8 mouse cellular contexts compared by ENCODE assay signal in the genomic region with DNA sequence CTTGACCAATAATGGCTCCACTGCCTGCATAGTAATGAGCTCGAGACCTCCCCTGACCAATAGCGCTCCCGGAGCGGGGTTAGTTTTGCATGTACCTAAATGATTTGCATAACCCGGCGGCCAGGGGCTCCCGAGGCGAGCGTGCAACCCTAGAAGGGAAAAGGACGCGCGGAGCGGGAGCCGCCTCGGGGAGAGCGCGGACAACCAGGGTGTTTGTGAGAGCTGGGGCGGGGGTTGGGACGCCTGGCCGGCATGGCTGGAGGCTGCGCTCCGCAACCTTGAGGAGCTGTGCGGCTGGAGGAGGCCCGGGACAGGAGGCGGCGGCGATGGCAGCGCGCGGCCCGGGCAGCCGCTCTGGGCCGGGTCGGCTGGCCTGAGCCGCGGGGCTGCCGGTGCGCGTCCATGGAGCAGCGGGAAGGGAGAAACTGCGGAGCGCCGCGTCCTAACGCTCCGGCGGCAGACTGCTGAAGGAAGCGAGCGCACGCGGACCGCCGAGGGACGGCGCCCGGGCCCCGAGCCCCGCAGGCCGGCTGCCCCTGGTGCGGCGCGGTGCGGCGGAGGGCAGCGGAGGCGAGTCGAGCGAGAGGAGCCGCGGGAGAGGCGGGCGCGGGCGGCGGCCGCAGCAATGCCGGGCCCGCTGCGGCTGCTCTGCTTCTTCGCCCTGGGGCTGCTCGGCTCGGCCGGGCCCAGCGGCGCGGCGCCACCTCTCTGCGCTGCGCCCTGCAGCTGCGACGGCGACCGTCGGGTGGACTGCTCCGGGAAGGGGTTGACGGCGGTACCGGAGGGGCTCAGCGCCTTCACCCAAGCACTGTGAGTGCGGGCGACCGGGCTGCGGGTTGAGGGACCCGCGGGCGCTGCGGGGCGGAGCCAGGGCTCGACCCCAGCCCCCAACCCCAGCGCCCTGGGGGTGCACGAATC. TPM values are rescaled to one million over a fixed set of nuclear protein-coding genes. Genes with fewer than 3 reads are reported as not detected.
DNase-seq lines count a peak whose midpoint lies in the region; ATAC-seq and TF ChIP-seq lines count a peak whose summit lies in the region.

TSS of gene Lgr4 (plus strand) at position 152 of the 918 bp plus-strand sequence.

- H3K9me3 ChIP-seq in embryonic facial prominence, embryonic 14.5 days (ENCODE audit: control insufficient read depth, low read length): no peaks in the 10 kb centered on the region
- H3K9me3 ChIP-seq in limb, embryonic 13.5 days: no peaks in the 10 kb centered on the region
- no peaks in the 10 kb centered on the region for H3K9me3 ChIP-seq in midbrain, postnatal 0 days (ENCODE audit: low read length)

- peak; percentile 37; the same call in 1 of the 2 replicates for TF ChIP-seq CTCF in heart, adult 2 months (IDR thresholded peaks at IDR 0.05)
- TF ChIP-seq CTCF in midbrain, postnatal 0 days (IDR thresholded peaks at IDR 0.05): peak; percentile 25; the same call in 1 of the 2 replicates

- TF ChIP-seq EP300 in heart, adult 2 months (IDR thresholded peaks at IDR 0.05; ENCODE audit: insufficient read depth, low read depth, low read length): 0 out of 2 replicates have a peak, but pooled peaks have one; percentile 46

- under 1% methylated on average over 28 of the region's 111 CpGs for WGBS in embryonic facial prominence, embryonic 14.5 days
- under 1% methylated on average over 111 of the region's 111 CpGs for WGBS in heart, adult 2 months
- WGBS in limb, embryonic 13.5 days: under 1% methylated on average over 90 of the region's 111 CpGs
- WGBS in midbrain, postnatal 0 days: 3% methylated on average over 99 of the region's 111 CpGs

- peak within 1 kb of the TSS; percentile 95 for H3K4me2 ChIP-seq in embryonic facial prominence, embryonic 14.5 days (ENCODE audit: low read depth, low read length)
- H3K4me2 ChIP-seq in limb, embryonic 13.5 days (replicated peaks): peak within 1 kb of the TSS; percentile 90
- peak within 1 kb of the TSS; percentile 92 for H3K4me2 ChIP-seq in midbrain, postnatal 0 days (ENCODE audit: low read depth, low read length, poor library complexity, severe bottlenecking)

- H3K79me2 ChIP-seq in heart, adult 2 months (replicated peaks; ENCODE audit: control insufficient read depth, insufficient read depth, low read length): no peaks in the 10 kb centered on the region

- peak; percentile 94 for TF ChIP-seq POLR2A in heart, adult 2 months (IDR thresholded peaks at IDR 0.05; ENCODE audit: insufficient read depth, low read depth, low read length)

- H3K4me3 ChIP-seq in embryonic facial prominence, embryonic 14.5 days (ENCODE audit: low read depth, low read length): peak within 1 kb of the TSS; percentile 88
- H3K4me3 ChIP-seq in heart, adult 2 months: peak within 1 kb of the TSS; percentile 83
- H3K4me3 ChIP-seq in limb, embryonic 13.5 days: peak within 1 kb of the TSS; percentile 94
- H3K4me3 ChIP-seq in midbrain, postnatal 0 days (ENCODE audit: low read depth, low read length): peak within 1 kb of the TSS; percentile 85

- H3K27me3 ChIP-seq in embryonic facial prominence, embryonic 14.5 days (replicated peaks; ENCODE audit: control insufficient read depth, insufficient read depth, low read length): no peaks in the 10 kb centered on the region
- H3K27me3 ChIP-seq in heart, adult 2 months (ENCODE audit: control insufficient read depth, insufficient read depth, low read length): no peaks in the 10 kb centered on the region
- H3K27me3 ChIP-seq in limb, embryonic 13.5 days: no peaks in the 10 kb centered on the region
- no peaks in the 10 kb centered on the region for H3K27me3 ChIP-seq in midbrain, postnatal 0 days (ENCODE audit: insufficient read depth, low read length)

- H3K27ac ChIP-seq in embryonic facial prominence, embryonic 14.5 days (replicated peaks; ENCODE audit: low read depth, low read length): peak within 1 kb of the TSS; percentile 96
- peak within 1 kb of the TSS; percentile 79 for H3K27ac ChIP-seq in heart, adult 2 months
- peak within 1 kb of the TSS; percentile 98 for H3K27ac ChIP-seq in limb, embryonic 13.5 days
- peak within 1 kb of the TSS; percentile 85 for H3K27ac ChIP-seq in midbrain, postnatal 0 days (ENCODE audit: low read depth, low read length)

- intact Hi-C loops in heart, adult 2 months (cut with DNase I): loop anchor here (2.0 to 5.0 kb wide), 3 partner anchors 27 to 100 kb away; partner anchors contain the start of genes Ccdc34 and Lin7c

- H3K9ac ChIP-seq in embryonic facial prominence, embryonic 14.5 days (ENCODE audit: low read depth, low read length): peak within 1 kb of the TSS; percentile 93
- H3K9ac ChIP-seq in heart, adult 2 months (ENCODE audit: low read depth, low read length): peak within 1 kb of the TSS; percentile 92
- peak within 1 kb of the TSS; percentile 98 for H3K9ac ChIP-seq in limb, embryonic 13.5 days
- H3K9ac ChIP-seq in midbrain, postnatal 0 days (replicated peaks; ENCODE audit: low read length, poor library complexity, severe bottlenecking): peak within 1 kb of the TSS; percentile 91

- H3K36me3 ChIP-seq in embryonic facial prominence, embryonic 14.5 days (ENCODE audit: control insufficient read depth, insufficient read depth, low read length): no peaks in the 10 kb centered on the region
- H3K36me3 ChIP-seq in heart, adult 2 months (ENCODE audit: control insufficient read depth, insufficient read depth, low read length): peaks cover 5% of the 10 kb centered on the region; the same call in 1 of the 2 replicates
- no peaks in the 10 kb centered on the region for H3K36me3 ChIP-seq in limb, embryonic 13.5 days
- H3K36me3 ChIP-seq in midbrain, postnatal 0 days (ENCODE audit: insufficient read depth, low read length): no peaks in the 10 kb centered on the region

- H3K4me1 ChIP-seq in embryonic facial prominence, embryonic 14.5 days (ENCODE audit: control insufficient read depth, insufficient read depth, low read length): peaks cover 23% of the 10 kb centered on the region
- peaks cover 5% of the 10 kb centered on the region for H3K4me1 ChIP-seq in heart, adult 2 months (ENCODE audit: control insufficient read depth, insufficient read depth, low read length)
- H3K4me1 ChIP-seq in limb, embryonic 13.5 days: peaks cover 38% of the 10 kb centered on the region
- peaks cover 13% of the 10 kb centered on the region; the same call in 1 of the 2 replicates for H3K4me1 ChIP-seq in midbrain, postnatal 0 days (ENCODE audit: insufficient read depth, low read length)

- peak; percentile 94 for DNase-seq in 3134 (ENCODE audit: extremely low read depth, insufficient read length, low spot score)
- peak; percentile 86 to 96 for DNase-seq in adrenal gland, postnatal 4 days (ENCODE audit: low spot score in 2 of 2)
- peak; percentile 99 for DNase-seq in embryonic facial prominence, embryonic 14.5 days (ENCODE audit: low spot score)
- DNase-seq in heart, adult 2 months: peak; percentile 96 to 97
- peak; percentile 97 to 99 for DNase-seq in kidney, adult 8-10 months
- peak; percentile 97 for DNase-seq in midbrain, postnatal 0 days (ENCODE audit: low spot score)
- peak; percentile 60 to 68 for DNase-seq in spleen, postnatal 14 days (ENCODE audit: low spot score in 2 of 2)

- ATAC-seq in embryonic facial prominence, embryonic 14.5 days (ENCODE audit: low read depth): peak; percentile 98
- peak; percentile 98 for ATAC-seq in limb, embryonic 13.5 days (ENCODE audit: low FRiP score, low read depth)
- peak; percentile 97 for ATAC-seq in midbrain, postnatal 0 days (ENCODE audit: low FRiP score)

RNA-seq across cellular contexts. Expression of gene Lgr4, which starts in this region (rescaled TPM):
- total RNA-seq in adrenal gland, postnatal 4 days (2021): 100 to 1,000 TPM; 108 to 133 TPM
- polyA plus RNA-seq in embryonic facial prominence, embryonic 14.5 days (2014; fragmentation: Nextera tagmentation; extraction: Ambion mirVana): 24.6 and 25.0 TPM in 2 replicates
- total RNA-seq in heart, adult 2 months (2021): 10 to 100 TPM; 22.1 to 23.7 TPM
- polyA plus RNA-seq in heart, adult 2 months (2012; rRNA removed): 13.5 and 22.7 TPM in 2 replicates
- polyA plus RNA-seq in limb, embryonic 13.5 days (2015; fragmentation: Nextera tagmentation; extraction: Ambion mirVana): 21.1 and 23.2 TPM in 2 replicates
- 33.4 and 36.4 TPM in 2 replicates for total RNA-seq in midbrain, postnatal 0 days (2014; rRNA removed)
- polyA plus RNA-seq in midbrain, postnatal 0 days (2015; fragmentation: Nextera tagmentation; extraction: Ambion mirVana): 9.9 and 10.1 TPM in 2 replicates

Comparison
In these comparisons a context has a peak if more than half of its experiments do, and no peak if none do; other contexts are left out.
1. Peak in every context shown above with its lines: DNase-seq, ATAC-seq, H3K4me3 ChIP-seq and H3K27ac ChIP-seq.